Mouse (Mus musculus): Measurements from ENCODE around the gene Dnah1.

Gene Dnah1

DNA sequence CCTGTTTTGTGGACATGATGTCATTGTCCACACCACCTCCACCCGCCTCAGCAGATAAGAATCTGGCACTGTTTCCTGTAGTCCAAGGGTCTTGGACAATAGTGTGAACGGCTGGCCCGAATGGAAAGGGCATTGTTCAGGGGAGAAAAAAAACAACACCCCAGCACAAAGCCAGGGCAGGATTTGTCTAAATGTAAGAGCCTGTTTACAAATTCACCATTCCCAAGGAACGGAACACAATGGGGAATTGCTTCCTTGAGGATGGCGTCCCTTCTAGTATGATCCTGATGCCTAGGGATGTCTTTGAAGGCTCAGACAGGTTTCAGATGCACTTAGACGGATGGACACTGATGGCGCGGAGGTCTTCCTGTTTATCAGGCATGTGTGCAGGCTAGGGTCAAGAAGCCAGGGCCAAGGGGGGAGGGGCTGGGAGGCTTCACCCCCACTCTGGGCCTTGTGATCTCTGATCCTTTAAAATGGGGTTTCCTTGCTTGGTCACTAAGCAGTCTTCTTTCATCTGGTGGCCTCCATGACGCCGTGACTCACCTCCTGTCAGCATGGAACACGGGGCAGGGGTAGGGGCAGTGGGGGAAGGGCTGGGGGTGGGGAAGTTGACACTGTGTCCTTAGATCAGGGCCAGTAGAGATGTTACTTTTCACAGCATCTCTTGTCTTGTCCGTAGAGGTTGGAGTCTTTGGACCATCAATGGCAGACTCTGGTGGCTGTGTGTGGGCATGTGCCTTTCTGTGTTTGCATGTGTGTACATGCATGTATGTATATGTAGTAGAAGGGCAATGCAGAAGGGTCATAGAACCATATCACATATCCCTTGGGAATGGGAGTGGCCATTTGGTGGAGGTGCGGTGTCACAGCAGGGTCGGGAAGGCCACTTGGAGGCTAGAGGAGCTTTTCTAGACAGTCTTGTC is 90.4 kb downstream of the Dnah1 start:
- DNase-seq, result no peak

- no peak for DNase-seq
These were observed 91.2 kb downstream of the Dnah1 start for GRCm38 (mm10) chr14:31232404-31233069.

- no peak for DNase-seq
These were observed 93.3 kb downstream of the Dnah1 start for GRCm38 (mm10) chr14:31230442-31230841.

GRCm38 (mm10) chr14:31228234-31228633 is 95.5 kb downstream of the Dnah1 start:
- no peak for DNase-seq

DNA sequence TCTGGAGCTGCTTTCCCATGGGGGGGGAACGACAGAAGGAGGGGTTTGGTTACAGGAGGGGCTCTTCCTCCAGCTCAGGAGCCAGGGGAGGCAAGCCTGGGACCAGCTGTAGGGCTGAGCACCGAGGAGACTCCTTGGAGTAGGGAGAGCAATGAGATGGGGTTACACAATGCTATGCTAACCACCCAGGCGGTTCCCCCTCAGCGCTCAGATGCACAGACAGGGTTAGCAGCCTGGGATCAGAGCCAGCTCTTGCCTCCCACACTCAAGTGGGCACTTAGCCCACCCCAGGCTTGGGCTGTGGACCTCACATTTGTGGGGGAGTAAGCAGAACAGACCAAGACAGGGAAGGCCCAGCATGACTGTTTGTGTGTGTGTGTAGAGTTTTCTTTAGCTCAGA is 96.7 kb downstream of the Dnah1 start:
- DNase-seq, result no peak

GRCm38 (mm10) chr14:31217666-31218065 is 106.0 kb downstream of the Dnah1 start, which contains the start of gene Sema3g:
Gene Sema3g, plus strand, starts transcription at chr14:31217860.
- peak; percentile 86 for DNase-seq

- peak; percentile 22 for DNase-seq
These were observed 106.8 kb downstream of the Dnah1 start, which contains the start of gene Nisch for GRCm38 (mm10) chr14:31216846-31217245. Gene Nisch, minus strand, starts transcription at chr14:31216946.

- peak; percentile 87 for DNase-seq
These were observed 108.3 kb downstream of the Dnah1 start for GRCm38 (mm10) chr14:31215157-31216002.

GRCm38 (mm10) chr14:31214684-31215083 is 109.0 kb downstream of the Dnah1 start:
- peak; percentile 31 for DNase-seq

GRCm38 (mm10) chr14:31213868-31214267 is 109.8 kb downstream of the Dnah1 start:
- DNase-seq, result peak; percentile 27

DNA sequence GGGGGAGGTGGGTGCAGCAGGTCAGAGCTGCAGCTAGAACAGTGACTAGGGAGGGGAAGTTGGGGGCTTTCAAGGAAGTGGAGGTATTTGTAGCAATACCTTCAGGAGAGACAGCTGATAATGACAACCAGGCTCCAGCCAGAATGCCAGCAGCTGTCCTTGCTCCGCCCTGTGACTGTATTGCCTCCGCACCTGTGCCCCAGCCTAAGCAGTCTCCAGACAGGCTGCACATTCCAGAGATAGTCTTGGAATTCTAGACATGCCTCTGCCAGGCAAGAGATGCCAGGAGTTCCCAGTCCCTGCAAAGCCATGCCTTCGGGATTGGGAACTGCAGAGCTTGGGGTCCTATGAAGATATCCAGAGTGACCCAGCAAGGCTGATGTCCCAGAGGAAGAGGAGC is 111.2 kb downstream of the Dnah1 start:
- no peak for DNase-seq

DNA sequence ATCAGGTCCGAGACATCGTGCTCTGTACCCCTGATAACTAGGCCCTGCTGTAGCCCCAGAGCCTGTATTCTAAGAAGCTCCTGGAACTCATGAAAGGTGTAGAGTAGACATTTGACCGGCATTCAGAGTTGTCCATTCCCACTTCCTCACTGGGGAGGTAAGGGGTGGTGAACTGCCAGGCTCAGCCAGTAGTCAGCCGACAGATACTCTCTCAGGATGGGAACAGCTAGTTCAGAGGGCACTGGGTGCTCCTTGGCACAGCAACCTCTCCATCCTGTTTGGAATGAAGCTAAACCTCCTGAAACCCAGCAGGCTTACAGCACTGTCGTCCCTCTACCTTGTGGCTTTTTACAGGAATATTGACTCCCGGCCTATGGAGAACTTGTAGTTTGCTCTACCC is 111.8 kb downstream of the Dnah1 start:
- no peak for DNase-seq
